Mouse (Mus musculus): Measurements from ENCODE around the gene Ampd3. TPM values are rescaled to one million over a fixed set of nuclear protein-coding genes. Genes with fewer than 3 reads are reported as not detected.
A peak's percentile ranks its signal among the peaks of the same experiment; 100 is the strongest.

The Ampd3 gene
- polyA plus RNA-seq, 1 experiment, result not detected

GRCm38 (mm10) chr7:110777146-110778001 lies 9.4 kb downstream of the Ampd3 start:
- peaks cover 66% of the 10 kb centered on the region for H3K4me1 ChIP-seq (ENCODE audit: control insufficient read depth, insufficient read depth, low read length)
- TF ChIP-seq CTCF (IDR thresholded peaks at IDR 0.05; ENCODE audit: insufficient read depth, low read depth, low read length) (no peak), POLR2A (IDR thresholded peaks at IDR 0.05; ENCODE audit: insufficient read depth, low read depth, low read length) (no peak)
- no peak overlapping the region for H3K4me3 ChIP-seq (ENCODE audit: insufficient read depth, low read depth, low read length)
- 87% methylated on average over 18 of the region's 18 CpGs for WGBS
- H3K27ac ChIP-seq (ENCODE audit: insufficient read depth, low read depth, low read length), result no peak overlapping the region

GRCm38 (mm10) chr7:110778933-110779332 lies 10.9 kb downstream of the Ampd3 start:
- Histone ChIP-seq H3K4me1 (ENCODE audit: control insufficient read depth, insufficient read depth, low read length) (peaks cover 53% of the 10 kb centered on the region), H3K4me3 (ENCODE audit: insufficient read depth, low read depth, low read length) (no peak overlapping the region), H3K27ac (ENCODE audit: insufficient read depth, low read depth, low read length) (no peak overlapping the region)
- 97% methylated on average over 7 of the region's 7 CpGs for WGBS
- TF ChIP-seq POLR2A (IDR thresholded peaks at IDR 0.05; ENCODE audit: insufficient read depth, low read depth, low read length), result no peak
- TF ChIP-seq CTCF (IDR thresholded peaks at IDR 0.05; ENCODE audit: insufficient read depth, low read depth, low read length), result no peak

DNA sequence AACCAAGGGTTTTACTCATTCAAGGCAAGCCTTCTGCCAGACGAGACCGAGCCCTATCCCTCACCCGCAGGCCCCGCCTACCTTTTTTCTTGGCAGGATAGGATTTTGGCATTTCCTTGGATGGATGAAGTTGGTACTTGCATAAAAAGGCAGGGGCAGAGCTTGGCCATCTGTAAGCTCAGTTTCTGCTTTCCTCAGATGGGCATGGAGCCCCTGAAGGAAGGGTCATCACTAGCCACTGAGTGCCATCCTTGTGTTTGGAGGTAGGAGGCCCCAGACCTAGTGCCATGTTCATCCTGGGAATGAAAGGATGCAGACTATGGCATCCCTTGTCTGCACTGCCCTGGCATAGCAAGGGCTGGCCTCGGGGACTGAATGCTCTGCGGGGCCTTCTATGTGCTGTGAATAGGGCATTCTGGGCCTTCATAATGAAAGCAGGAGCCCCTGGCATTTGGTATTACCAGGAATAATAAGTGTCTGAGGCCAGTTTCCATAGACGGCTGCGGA lies 11.7 kb downstream of the Ampd3 start:
- TF ChIP-seq CTCF (IDR thresholded peaks at IDR 0.05; ENCODE audit: insufficient read depth, low read depth, low read length), result no peak
- TF ChIP-seq POLR2A (IDR thresholded peaks at IDR 0.05; ENCODE audit: insufficient read depth, low read depth, low read length), result no peak
- 59% methylated on average over 8 of the region's 8 CpGs for WGBS
- Histone ChIP-seq H3K4me1 (ENCODE audit: control insufficient read depth, insufficient read depth, low read length) (peaks cover 51% of the 10 kb centered on the region), H3K27ac (ENCODE audit: insufficient read depth, low read depth, low read length) (peak overlapping the region; percentile 67; the same call in 1 of the 2 replicates), H3K4me3 (ENCODE audit: insufficient read depth, low read depth, low read length) (no peak overlapping the region)

- H3K27ac ChIP-seq (ENCODE audit: insufficient read depth, low read depth, low read length), result peak overlapping the region; percentile 69
- H3K4me1 ChIP-seq (ENCODE audit: control insufficient read depth, insufficient read depth, low read length), result peaks cover 52% of the 10 kb centered on the region
- WGBS, result 70% methylated on average over 4 of the region's 4 CpGs
- TF ChIP-seq CTCF (IDR thresholded peaks at IDR 0.05; ENCODE audit: insufficient read depth, low read depth, low read length), result no peak
- TF ChIP-seq POLR2A (IDR thresholded peaks at IDR 0.05; ENCODE audit: insufficient read depth, low read depth, low read length), result no peak
- H3K4me3 ChIP-seq (ENCODE audit: insufficient read depth, low read depth, low read length), result no peak overlapping the region
These were observed 12.5 kb downstream of the Ampd3 start for GRCm38 (mm10) chr7:110780520-110780919.

DNA sequence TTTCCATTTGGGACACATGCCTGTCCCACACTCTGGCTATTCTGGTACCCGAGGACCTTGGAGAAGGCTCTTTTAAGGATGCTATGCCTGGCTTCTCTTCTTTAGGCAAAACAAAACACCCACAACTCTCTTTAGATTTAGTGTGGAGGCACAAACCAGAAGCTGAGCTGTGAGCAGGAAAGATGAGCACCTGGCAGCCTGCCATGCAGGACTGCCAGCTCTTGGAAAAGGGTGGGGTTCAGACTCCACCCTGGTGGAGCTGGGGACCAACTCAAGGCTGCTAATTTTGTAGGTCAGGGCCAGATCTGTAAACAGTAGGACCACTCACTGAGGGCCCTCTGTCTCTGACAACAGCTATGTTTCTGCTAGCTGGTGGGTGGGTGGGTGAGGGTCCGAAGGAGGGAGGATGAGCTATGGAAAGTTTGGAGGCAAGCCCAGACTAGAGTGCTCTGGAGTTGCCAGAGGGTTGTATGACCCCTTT lies 13.3 kb downstream of the Ampd3 start:
- H3K27ac ChIP-seq (ENCODE audit: insufficient read depth, low read depth, low read length), result peak overlapping the region; percentile 69
- 7% methylated on average over 2 of the region's 2 CpGs for WGBS
- H3K4me1 ChIP-seq (ENCODE audit: control insufficient read depth, insufficient read depth, low read length), result peaks cover 49% of the 10 kb centered on the region
- no peak overlapping the region for H3K4me3 ChIP-seq (ENCODE audit: insufficient read depth, low read depth, low read length)
- TF ChIP-seq CTCF (IDR thresholded peaks at IDR 0.05; ENCODE audit: insufficient read depth, low read depth, low read length) (no peak), POLR2A (IDR thresholded peaks at IDR 0.05; ENCODE audit: insufficient read depth, low read depth, low read length) (no peak)

DNA sequence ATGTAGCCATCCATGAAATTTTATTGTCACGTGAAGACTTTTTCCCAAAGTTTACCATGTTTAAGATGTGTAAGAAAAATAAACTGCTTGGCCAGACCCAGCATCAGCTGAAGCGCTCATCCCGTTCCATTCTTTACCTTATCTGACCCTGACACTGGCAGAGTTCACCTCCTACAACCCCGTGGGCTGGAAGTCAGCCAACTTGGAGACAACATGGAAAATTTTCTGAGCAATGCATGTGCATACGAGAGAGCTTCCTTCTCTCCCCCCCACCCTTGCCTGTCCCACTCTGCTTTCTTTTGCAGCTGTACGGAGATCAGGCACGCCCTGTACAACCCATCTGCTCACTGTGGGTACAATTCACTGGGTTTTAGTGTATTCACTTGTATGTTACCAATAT lies 14.1 kb downstream of the Ampd3 start:
- TF ChIP-seq CTCF (IDR thresholded peaks at IDR 0.05; ENCODE audit: insufficient read depth, low read depth, low read length) (no peak), POLR2A (IDR thresholded peaks at IDR 0.05; ENCODE audit: insufficient read depth, low read depth, low read length) (no peak)
- peaks cover 48% of the 10 kb centered on the region for H3K4me1 ChIP-seq (ENCODE audit: control insufficient read depth, insufficient read depth, low read length)
- 0 out of 2 replicates have a peak overlapping the region, but pooled peaks have one; percentile 12 for H3K27ac ChIP-seq (ENCODE audit: insufficient read depth, low read depth, low read length)
- no peak overlapping the region for H3K4me3 ChIP-seq (ENCODE audit: insufficient read depth, low read depth, low read length)
- 27% methylated on average over 7 of the region's 7 CpGs for WGBS

DNA sequence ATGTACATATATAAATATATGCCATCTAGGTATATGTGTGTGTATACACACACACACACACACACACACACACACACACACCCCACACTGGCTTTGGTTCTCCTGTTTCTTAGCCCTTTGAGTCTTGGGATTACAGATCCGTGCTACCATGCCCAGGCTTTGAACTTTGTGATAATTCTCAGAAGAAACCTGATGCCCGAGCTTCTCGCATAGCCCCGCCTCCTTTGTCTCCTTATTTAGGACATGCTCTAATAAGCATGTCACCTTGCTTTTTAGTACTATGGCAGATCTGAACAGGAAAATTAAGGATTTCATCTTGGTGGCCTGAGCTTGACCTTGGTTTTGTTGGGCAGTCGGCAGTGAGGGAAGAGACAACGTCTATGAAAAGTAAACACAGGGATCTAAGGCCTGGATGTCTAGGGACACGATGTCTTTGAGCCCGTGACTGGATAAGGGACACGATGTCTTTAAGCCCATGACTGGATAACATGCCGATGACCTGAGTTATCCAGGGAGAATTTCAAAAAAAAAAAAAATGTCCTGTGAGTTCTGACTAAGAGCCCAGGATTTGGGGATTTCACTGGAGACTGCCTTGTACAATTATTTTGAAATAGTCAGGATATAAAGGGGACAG lies 15.0 kb downstream of the Ampd3 start:
- WGBS, result 54% methylated on average over 10 of the region's 10 CpGs
- Histone ChIP-seq H3K4me3 (ENCODE audit: insufficient read depth, low read depth, low read length) (no peak overlapping the region), H3K4me1 (ENCODE audit: control insufficient read depth, insufficient read depth, low read length) (peaks cover 42% of the 10 kb centered on the region), H3K27ac (ENCODE audit: insufficient read depth, low read depth, low read length) (peak overlapping the region; percentile 25; the same call in 1 of the 2 replicates)
- TF ChIP-seq CTCF (IDR thresholded peaks at IDR 0.05; ENCODE audit: insufficient read depth, low read depth, low read length) (no peak), POLR2A (IDR thresholded peaks at IDR 0.05; ENCODE audit: insufficient read depth, low read depth, low read length) (no peak)

- Histone ChIP-seq H3K27ac (ENCODE audit: insufficient read depth, low read depth, low read length) (no peak overlapping the region), H3K4me1 (ENCODE audit: control insufficient read depth, insufficient read depth, low read length) (peaks cover 32% of the 10 kb centered on the region), H3K4me3 (ENCODE audit: insufficient read depth, low read depth, low read length) (no peak overlapping the region)
- no peak for TF ChIP-seq CTCF (IDR thresholded peaks at IDR 0.05; ENCODE audit: insufficient read depth, low read depth, low read length)
- TF ChIP-seq POLR2A (IDR thresholded peaks at IDR 0.05; ENCODE audit: insufficient read depth, low read depth, low read length), result no peak
- WGBS, result 65% methylated on average over 8 of the region's 8 CpGs
These were observed 17.0 kb downstream of the Ampd3 start for GRCm38 (mm10) chr7:110784965-110785364.

DNA sequence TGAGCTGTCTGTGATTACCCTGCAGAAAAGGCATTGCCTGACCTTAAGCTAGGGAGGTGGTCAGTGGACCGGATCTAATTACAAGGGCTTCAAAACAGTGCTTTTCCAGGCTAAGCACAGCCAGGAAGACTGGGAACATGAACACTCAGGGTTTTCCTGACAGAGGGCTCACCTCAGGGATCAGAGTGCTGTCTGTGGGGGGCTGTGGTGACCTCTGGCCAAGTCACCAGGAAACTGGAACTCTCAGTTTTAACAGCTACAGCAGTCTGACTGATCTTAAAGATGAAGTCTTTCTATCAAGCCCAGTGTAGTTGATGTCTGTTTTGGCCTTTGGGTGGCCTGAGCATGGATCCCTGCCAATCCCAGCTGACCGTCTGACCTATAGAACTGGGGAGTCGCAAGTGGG lies 17.7 kb downstream of the Ampd3 start:
- Histone ChIP-seq H3K27ac (ENCODE audit: insufficient read depth, low read depth, low read length) (no peak overlapping the region), H3K4me1 (ENCODE audit: control insufficient read depth, insufficient read depth, low read length) (peaks cover 27% of the 10 kb centered on the region), H3K4me3 (ENCODE audit: insufficient read depth, low read depth, low read length) (no peak overlapping the region)
- 70% methylated on average over 3 of the region's 3 CpGs for WGBS
- TF ChIP-seq CTCF (IDR thresholded peaks at IDR 0.05; ENCODE audit: insufficient read depth, low read depth, low read length) (no peak), POLR2A (IDR thresholded peaks at IDR 0.05; ENCODE audit: insufficient read depth, low read depth, low read length) (no peak)
